Mouse (Mus musculus) small intestine, adult 2 months (tissue): ENCODE results near the gene Ptprb. TPM values are rescaled to one million over a fixed set of nuclear protein-coding genes. Genes with fewer than 3 reads are reported as not detected.

Source experiments
- H3K27ac ChIP-seq: fragments of 200-500 bp; 2 replicates; pipeline ENCODE4 v1.5.1; 2012; ENCODE audit warnings: low read depth, low read length, control low read depth, inconsistent platforms; ENCODE audit not compliant: insufficient read depth
- H3K27me3 ChIP-seq: fragments of 200-500 bp; 2 replicates; pipeline ENCODE4 v1.6.1; 2012; ENCODE audit warnings: mild to moderate bottlenecking, moderate library complexity, low read length, inconsistent platforms; ENCODE audit not compliant: control insufficient read depth, insufficient read depth
- H3K36me3 ChIP-seq: fragments of 200-500 bp; 2 replicates; pipeline ENCODE4 v1.6.1; 2012; ENCODE audit warnings: mild to moderate bottlenecking, low read length, control low read depth, inconsistent platforms; ENCODE audit not compliant: control insufficient read depth, insufficient read depth
- H3K4me1 ChIP-seq: fragments of 200-500 bp; 2 replicates; pipeline ENCODE4 v1.6.1; 2012; ENCODE audit warnings: low read length, inconsistent platforms, mixed read lengths; ENCODE audit not compliant: control insufficient read depth, insufficient read depth, insufficient read length
- H3K4me3 ChIP-seq: fragments of 200-500 bp; 2 replicates; pipeline ENCODE4 v1.5.1; 2012; ENCODE audit warnings: low read depth, mild to moderate bottlenecking, control low read depth, inconsistent platforms, low read length, moderate library complexity
- CTCF ChIP-seq: fragments of 200-500 bp; IDR thresholded peaks from 2 replicates; pipeline ENCODE4 v1.5.1; 2012; ENCODE audit warnings: low read depth, mild to moderate bottlenecking, control low read depth, inconsistent platforms, low read length, moderate library complexity, mixed read lengths; ENCODE audit not compliant: insufficient replicate concordance, insufficient read length; ENCODE audit errors: extremely low read depth
- POLR2A ChIP-seq: fragments of 200-500 bp; IDR thresholded peaks from 2 replicates; pipeline ENCODE4 v1.6.1; 2012; ENCODE audit warnings: low read depth, mild to moderate bottlenecking, control low read depth, inconsistent platforms, low read length, moderate library complexity
- WGBS: fragments of 180-500 bp; shearing (Covaris S2); methylation state at CpG from one replicate; pipeline ENCODE4 v1.1.7; 2018; 5-methylcytosine and 5-hydroxymethylcytosine counted together
- polyA plus RNA-seq: library from polyadenylated mRNA; depleted of rRNA; stranded (reverse); fragments of >200 nt; gene quantifications from 2 replicates; pipeline ENCODE4 v1.2.3, GENCODE M21; 2012

Ptprb gene
- polyA plus RNA-seq, 1 experiment: 2.3 TPM

DNA sequence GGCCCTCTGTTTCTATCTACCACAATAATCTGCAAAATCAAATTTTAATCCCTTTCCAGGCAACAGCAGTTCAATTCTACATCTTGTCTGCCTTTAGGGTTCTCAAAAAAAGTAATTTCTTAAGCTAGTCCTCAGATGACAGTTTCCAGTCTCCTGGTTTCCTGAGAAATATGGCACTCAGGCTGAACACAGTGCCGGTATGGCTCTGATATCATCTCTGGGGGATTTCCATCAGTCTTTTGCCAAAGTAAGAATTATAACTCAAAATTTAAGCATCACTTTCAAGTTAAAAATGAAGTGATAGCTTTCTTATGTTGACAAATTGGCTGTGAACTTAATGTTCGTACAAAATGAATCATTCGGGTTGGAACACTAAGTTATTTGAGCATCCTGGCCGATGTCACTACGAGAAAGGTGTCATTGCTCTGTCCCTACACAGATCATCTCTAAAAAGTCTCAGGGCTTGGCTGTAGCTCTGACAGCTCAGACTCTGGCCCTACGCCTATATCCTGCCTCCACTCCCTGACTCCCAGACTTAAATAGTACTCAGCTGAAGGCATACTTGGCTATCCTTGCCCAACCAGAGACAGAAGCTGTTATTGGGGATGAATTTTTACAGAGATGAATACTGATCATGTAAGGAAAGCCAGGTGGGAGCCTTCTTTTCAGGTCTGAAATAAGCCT is 127.6 kb downstream of the Ptprb start:
- H3K4me1 ChIP-seq: no peaks in the 10 kb centered on the region
- WGBS: 90% methylated on average over 6 of the region's 6 CpGs
- H3K27me3 ChIP-seq: no peaks in the 10 kb centered on the region
- no peaks in the 10 kb centered on the region for H3K36me3 ChIP-seq
- H3K4me3 ChIP-seq: no peak overlapping the region
- no peak overlapping the region for H3K27ac ChIP-seq
- TF ChIP-seq POLR2A (no peak), CTCF (no peak)

DNA sequence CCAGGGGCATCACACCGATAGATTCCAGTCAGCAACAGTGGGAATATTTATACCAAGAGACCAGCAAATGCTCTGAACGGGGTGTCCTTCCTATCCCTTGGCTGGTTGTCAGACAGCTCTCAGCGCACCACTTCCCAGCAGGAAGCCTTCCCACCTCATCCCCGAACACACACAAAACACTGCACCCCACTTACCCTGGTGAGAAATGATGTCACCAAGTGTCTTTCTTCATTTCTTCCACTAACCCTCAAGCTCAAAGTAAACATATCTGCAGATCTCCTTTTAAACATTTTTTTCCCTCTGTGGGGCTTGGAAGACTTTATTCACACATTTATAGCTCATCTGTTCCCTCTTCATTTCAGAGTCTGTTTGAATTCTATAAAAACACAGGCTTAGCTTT is 128.4 kb downstream of the Ptprb start:
- H3K4me3 ChIP-seq: no peak overlapping the region
- no peaks in the 10 kb centered on the region for H3K36me3 ChIP-seq
- no peak overlapping the region for H3K27ac ChIP-seq
- no peaks in the 10 kb centered on the region for H3K27me3 ChIP-seq
- WGBS: 56% methylated on average over 4 of the region's 4 CpGs
- TF ChIP-seq CTCF (no peak), POLR2A (no peak)
- H3K4me1 ChIP-seq: no peaks in the 10 kb centered on the region

DNA sequence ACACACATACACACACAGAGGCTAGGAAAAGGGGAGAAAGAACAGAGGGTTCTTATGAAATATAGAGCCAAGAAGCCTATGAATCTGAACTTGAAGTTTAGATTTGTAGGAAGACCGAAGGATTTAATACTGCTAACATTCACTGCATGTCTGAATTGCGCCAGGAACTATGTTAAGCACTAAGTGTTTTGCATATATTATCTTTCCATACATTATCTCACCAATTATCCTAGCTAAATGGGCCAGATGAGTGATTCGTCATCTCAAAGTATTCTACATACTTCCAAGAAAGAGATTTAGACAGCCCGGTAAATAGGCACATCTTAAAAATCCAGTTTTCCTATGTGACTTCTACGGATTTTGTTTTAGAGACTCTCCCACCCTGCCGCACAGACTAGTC is 129.7 kb downstream of the Ptprb start:
- no peaks in the 10 kb centered on the region for H3K27me3 ChIP-seq
- H3K4me3 ChIP-seq: no peak overlapping the region
- TF ChIP-seq POLR2A (no peak), CTCF (no peak)
- no peak overlapping the region for H3K27ac ChIP-seq
- no peaks in the 10 kb centered on the region for H3K4me1 ChIP-seq
- H3K36me3 ChIP-seq: no peaks in the 10 kb centered on the region
- WGBS: 96% methylated on average over 6 of the region's 6 CpGs

DNA sequence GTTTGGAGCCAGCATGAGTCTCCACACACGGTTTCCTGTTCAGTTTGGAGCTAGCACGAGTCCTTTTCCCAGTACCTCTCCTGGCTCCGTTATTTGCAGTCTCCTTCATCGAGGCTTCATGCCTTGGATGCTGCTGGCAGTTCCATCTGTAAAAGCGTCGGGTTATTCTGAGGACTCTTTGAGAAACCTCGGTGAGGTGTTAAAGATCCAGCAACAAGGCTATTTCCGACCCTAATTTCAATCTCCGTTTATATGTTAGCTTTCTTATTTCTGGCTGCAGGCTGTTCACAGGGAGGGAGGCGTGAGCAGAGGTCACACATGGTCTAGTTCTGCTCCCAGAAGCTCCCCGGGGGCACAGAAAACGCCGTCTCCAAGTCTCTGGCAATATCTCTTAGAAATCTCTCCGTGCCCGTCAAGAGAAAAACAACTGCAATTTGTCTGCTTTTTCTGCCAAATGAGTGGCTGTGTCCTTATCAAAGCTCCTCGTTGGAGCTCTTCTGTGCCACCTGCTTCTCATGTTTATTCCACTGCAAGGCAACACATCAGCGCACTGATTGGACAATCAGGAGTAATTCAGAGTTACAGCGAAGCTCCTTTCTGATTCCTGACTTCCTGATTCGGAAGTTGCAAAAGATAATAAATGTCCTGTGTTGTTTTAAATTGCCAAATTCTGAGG is 132.5 kb downstream of the Ptprb start:
- Histone ChIP-seq H3K27ac (no peak overlapping the region), H3K27me3 (no peaks in the 10 kb centered on the region), H3K4me1 (no peaks in the 10 kb centered on the region), H3K36me3 (no peaks in the 10 kb centered on the region), H3K4me3 (no peak overlapping the region)
- 53% methylated on average over 19 of the region's 19 CpGs for WGBS
- TF ChIP-seq POLR2A (no peak), CTCF (no peak)

DNA sequence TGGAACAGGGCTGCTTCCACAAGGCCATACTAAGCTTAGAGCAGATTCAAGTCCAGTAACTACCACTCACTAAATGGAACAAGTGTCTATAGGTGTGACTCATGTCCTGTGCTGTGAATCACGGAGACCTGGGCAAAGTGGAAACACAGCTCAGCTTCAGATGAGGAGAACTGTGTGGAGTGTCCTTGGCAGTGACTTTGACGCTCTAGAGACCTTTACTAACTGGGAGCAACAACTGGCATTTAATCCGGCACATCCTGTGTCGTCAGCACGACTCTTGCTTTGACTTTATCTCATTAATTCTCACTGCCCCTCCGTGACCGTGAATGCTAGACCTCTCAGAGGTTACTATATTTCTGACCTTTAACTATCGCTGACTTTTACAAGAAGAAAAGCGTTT is 135.5 kb downstream of the Ptprb start:
- WGBS: 52% methylated on average over 9 of the region's 9 CpGs
- no peaks in the 10 kb centered on the region for H3K36me3 ChIP-seq
- TF ChIP-seq POLR2A: no peak
- no peak for TF ChIP-seq CTCF
- no peak overlapping the region for H3K4me3 ChIP-seq
- no peaks in the 10 kb centered on the region for H3K4me1 ChIP-seq
- no peak overlapping the region for H3K27ac ChIP-seq
- no peaks in the 10 kb centered on the region for H3K27me3 ChIP-seq

DNA sequence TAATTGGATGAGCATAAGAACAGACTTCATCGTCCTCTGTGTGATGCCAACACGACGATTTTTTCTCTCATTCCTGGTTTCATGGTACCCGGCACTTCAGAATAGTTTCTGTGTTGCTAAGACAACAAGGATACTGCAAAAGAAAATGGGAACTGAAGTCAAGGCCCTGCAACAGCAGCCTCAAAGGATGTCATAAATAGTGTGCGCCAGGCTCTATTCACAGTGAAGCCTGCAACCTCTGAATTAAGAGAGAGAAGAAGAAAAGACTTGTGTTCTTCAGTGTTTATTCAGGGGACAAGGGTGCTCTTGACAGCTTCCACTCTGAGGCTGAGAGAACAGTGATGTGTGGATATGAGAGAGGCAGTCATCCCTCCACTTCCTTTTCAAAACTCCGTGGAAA is 140.8 kb downstream of the Ptprb start:
- Histone ChIP-seq H3K27me3 (no peaks in the 10 kb centered on the region), H3K36me3 (no peaks in the 10 kb centered on the region), H3K4me3 (no peak overlapping the region), H3K4me1 (no peaks in the 10 kb centered on the region), H3K27ac (no peak overlapping the region)
- TF ChIP-seq CTCF: no peak
- 75% methylated on average over 6 of the region's 6 CpGs for WGBS

DNA sequence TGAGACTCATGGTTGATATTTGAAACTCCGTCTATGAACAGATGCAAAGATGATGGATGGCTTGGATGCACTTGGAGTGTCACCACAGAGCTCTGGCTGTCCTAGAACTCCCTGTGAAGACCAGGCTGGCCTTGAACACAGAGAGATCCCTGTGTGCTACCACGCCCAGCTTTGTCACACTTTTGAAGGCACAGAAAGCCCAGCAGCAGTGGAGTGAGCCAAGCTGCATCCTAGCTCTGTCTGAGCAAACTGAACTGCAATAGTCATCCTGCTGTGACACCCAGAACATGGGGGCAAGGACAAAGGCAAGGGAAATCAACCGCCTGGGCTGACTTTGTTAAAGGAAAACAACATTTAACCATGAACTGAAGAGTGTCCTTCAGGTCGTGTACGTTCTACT is 141.4 kb downstream of the Ptprb start:
- no peaks in the 10 kb centered on the region for H3K4me1 ChIP-seq
- no peak overlapping the region for H3K27ac ChIP-seq
- no peak for TF ChIP-seq CTCF
- TF ChIP-seq POLR2A: no peak
- WGBS: 49% methylated on average over 5 of the region's 5 CpGs
- H3K36me3 ChIP-seq: no peaks in the 10 kb centered on the region
- H3K27me3 ChIP-seq: no peaks in the 10 kb centered on the region
- no peak overlapping the region for H3K4me3 ChIP-seq
